Mouse (Mus musculus) testis, postnatal 10 days (tissue): ENCODE measurements around the gene Magi2.
"Not testable (repeated sequence)": the region's sequence is repeated elsewhere in the genome, so short reads cannot be mapped to it uniquely, and the experiment has no call there.

ENCODE experiments used
- DNase-seq: peaks from one replicate; pipeline ENCODE4 v3.0.0; 2021; ENCODE audit warnings: low spot score

Magi2 gene

DNA sequence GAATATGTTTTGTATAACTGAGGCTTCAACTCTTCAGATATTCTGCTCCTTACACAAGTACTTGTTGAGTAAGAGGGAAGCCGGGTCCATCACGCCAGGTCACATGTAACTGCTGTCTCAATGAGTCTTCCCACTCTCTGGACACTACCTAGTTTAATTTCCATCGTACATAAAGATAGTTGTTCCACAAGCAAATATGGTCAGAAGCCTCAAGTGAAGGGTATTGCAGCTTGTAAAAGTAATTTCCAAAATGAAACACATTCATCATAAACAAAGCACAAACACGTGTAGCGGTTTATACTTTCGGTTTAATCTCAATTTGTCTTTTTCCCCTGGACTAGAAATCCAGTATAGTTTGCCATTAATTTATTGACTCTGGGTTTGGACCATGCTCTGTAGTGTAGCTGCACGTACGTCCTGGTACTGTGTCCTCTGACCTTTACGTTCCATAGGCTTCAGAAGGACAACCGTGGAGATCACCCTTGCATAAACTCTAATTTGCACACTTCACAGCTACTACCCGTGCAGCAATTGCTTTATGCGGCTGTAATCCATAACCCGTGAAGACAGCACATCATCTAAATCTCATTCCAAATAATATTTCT lies 1477.2 kb downstream of the Magi2 start:
- no peak for DNase-seq

DNA sequence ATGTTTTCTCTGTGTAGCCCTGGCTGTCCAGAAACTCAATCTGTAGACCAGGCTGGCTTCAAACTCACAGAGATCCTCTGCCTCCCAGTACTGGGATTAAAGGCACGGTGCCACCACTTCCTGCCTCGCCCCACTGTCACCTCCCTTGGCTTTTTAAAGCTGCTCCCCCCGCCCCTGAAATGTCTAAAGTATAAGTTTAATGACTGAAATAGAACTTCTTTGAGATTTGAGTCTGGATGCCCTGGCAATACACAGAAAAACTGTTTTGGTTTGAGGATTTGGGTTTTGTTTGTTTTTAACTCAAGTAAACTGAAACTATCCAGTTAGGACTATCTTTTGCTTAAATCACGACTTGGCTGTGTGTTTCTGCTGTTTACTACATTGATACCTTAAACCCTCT lies 1478.0 kb downstream of the Magi2 start:
- DNase-seq, result no peak

DNA sequence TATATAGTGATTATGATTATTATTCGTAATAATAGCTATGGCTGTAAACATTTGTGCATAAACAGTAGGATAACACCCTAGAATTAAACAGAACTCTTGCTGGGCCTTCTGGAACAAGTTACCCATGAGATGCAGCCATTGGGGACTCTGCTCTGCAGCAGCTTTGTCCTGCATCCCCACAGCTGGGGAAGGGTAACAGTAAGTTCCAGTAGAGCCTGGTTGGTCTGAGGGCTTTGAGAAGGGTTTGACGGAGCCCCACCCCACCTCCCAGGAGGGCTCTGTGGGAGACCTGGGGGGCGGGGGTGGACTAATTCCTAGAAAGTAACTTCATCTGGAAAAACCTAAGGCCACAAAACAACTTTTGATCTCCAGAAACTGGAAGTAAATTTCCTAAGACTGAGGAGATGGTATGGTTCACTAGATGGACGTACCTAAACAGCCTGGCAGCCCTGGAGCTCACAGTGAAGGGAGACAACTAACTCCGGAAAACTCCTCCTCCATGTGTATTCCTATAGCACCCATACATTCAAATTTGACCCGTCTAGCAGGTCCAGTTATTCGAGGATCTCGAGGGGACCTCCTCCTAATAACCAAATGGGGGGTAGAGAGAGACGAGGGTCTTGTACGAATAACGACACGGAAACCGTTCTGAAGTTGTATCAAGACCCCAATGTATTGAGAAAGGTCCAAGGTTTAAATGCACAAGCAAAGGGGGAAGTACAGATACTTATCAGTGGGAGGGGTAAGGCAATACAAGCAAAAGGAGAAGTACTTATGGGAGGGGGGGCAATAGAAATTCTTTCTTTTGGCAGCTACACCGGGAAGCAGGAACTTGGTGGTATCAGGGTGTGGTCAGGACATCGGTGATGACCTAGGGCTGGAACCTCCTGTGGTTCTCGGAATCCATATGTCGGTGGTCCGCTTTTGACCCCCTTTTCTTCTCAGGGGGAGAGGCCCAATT lies 1479.8 kb downstream of the Magi2 start:
- not testable (repeated sequence) for DNase-seq

DNA sequence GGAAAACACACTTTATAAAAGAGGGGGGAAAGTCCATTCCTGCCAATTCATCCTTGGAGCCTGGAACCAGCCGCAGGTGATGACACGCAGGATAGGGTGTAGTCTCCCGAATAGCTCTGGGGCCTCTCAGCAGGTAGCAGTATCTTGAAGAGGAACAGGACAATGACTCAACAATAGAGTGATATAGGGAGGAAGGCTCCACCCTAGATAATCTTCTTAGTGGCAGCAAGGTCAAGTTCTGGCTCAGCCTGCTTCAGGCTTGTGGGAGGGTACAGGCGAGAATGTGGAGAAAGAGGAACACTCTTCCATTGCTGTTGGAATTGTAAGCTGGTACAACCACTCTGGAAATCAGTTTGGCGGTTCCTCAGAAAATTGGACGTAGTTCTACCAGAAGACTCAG lies 1484.0 kb downstream of the Magi2 start:
- DNase-seq, result not testable (repeated sequence)

DNA sequence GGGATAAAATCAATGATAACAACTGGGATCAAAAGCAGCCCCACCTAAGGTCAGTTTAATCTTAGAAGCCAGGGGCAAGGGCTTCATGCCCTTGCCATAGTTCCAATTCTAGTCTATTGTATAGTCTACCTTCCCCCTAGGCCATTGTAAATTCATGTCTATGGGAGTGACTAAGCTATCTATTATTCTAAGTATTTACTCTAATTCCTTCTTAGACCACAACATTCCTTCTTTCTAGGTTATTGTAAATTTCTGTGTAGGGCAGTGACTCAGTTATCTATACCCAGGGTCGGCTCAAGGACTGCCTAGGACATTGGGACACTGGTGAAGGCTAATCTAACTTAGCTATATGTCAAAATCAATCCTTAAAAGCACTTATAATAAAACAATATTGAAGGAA lies 1487.8 kb downstream of the Magi2 start:
- DNase-seq, result not testable (repeated sequence)

DNA sequence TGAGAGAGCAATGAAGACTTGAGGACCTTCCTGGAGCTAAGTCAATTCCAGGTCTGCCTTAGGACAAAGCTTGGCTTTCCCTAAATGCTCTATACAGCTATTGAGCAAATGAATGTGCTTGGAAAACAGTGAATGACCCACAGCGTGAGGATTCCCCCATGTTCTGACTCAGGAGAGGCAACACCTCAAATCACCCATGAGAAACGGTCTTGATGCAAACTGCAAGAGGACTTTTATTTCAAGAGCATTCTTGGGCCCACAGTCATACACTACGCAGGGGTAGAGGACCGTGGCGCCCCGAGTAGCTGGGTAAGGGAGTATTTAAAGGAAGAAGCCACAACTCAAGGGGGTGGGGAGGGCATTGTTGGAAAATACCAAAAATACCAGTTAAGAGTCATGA lies 1489.1 kb downstream of the Magi2 start:
- DNase-seq, result not testable (repeated sequence)

DNA sequence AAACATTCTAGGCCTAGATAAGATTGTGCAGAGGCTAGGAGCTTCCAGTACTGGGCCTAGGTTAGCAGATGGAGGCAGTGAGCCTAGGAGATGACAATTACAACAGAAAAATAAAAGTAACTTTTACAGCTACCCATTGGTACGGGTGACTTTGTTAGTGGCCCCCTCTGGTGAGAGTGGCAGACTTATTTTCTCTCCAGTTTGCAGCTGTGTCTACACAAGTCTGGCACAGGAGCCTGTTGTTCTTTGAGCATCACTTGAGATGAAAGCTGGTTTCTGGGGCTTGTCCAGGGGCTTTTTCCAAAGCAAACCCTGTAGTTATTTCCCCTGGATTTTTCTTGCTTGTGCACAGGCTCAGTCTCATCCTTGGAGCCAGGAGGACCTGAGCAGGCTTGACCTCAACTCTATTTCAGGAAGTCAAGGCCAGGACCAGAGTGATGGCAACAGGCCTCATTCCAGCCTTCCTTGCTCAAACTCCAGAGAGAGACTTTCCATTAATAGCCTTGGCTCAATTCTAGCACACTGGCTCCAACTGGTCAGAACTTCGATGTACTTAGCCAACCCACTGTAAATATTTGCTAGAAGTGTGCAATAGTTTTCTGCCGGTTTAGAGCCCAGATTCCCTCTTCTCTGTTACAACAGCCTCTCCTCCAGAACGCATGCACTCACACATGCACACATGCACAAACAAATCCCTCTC lies 1493.5 kb downstream of the Magi2 start:
- DNase-seq, result no peak

DNA sequence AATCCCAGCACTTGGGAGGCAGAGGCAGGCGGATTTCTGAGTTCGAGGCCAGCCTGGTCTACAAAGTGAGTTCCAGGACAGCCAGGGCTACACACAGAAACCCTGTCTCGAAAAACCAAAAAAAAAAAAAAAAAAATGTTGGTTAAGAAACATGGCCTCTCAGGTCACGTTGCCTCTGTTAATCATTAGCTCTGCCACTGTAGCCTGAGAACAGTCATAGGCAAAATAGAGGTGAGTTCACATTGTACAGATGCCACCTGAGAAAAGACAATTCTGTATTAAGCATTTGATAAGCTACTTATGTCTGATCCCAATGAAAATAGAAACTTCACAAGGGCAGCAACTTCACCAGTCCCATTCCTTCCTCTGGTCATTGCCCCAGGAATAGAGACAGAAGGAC lies 1496.4 kb downstream of the Magi2 start:
- DNase-seq, result not testable (repeated sequence)

DNA sequence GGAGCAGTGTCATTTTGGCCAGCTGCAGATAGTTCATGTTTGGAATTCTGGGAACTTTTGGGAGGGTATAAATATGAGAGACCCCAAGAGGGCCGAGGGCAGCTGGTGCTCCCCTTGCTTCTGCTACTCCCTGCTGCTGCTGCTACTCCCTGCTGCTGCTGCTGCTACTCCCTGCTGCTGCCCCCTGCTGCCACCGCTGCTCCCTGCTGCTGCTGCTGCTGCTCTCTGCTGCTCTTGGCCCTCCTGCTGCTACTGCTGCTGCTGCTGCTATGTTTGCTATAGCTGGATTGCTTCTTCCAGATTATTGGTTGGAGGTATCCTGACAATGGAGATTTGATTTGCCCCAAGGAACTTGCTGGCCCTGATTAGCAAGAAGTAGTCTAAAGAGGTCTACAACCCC lies 1512.0 kb downstream of the Magi2 start:
- no peak for DNase-seq

DNA sequence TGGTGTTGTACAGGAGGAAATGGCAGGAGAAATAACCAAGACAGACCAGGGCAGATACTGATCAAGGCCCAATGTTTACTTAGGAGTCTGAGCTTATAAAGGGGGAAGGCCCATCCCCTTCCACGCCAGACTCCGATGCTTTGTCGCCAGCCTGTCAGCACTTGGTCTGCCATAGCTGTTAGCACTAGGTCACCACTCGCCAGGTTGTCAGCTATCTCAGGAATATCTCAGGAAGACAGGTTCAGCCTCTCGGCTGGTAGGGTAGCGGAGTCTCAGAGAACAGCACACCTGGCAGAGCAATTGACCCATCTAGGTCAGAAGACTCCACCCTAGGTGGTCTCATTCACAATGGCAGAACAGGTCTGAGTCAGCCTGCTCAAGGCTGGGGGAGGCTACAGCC lies 1514.4 kb downstream of the Magi2 start:
- no peak for DNase-seq

DNA sequence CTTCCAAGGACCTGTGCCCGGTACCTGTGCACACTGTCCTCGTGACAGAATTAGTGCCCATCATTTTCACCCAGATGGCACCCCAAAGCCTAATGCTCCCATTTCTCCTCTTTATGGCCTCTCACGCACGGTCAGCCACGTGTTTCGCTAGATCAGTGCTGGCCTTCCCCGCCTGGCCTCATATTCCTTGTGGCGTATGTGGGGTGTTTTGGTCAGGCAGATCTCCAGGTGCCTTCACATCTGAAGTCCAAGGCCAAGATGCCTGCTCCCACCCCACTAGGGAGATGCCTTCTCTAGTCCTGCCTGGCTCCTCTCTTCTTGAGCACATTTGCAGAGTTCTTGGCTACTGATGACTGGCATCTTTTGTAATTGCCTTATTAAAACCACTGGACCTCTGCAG lies 1515.1 kb downstream of the Magi2 start:
- no peak for DNase-seq

DNA sequence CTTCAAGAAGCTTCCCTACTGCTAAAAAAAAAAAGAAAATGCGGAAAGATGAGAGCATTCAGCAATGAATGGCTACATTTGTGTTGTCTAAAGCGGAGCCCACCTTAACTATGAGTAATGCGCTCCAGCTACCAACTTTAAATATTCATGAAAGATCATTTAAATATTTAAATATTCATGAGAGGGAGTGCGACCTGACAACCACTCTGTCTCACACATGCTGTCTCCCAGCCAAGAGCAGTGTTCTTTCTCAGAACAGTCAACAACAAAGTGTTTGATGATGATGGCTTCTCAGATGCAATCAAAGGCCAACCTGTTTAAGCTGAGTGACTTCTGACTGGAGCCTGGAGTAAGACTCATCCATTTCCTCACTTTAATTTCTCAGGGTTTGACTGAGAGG lies 1521.3 kb downstream of the Magi2 start:
- no peak for DNase-seq

DNA sequence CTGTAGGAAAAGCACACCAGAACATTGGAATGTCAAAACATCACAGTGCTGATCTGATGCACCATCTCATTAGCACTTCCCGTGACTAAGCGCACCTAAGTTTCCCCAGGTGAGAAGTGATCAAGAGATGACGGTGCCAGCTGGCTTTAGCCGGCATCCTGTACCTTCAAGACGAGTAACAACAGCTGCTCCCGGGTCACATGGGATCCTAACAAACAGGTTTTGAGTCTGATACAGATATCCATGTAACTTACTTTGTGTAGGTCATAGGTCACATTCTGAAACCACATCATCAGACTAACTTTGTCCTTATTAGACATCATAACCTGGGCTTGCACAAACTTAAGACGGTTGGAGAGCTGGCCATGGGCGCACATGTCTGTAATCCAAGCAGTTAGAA lies 1522.0 kb downstream of the Magi2 start:
- no peak for DNase-seq

DNA sequence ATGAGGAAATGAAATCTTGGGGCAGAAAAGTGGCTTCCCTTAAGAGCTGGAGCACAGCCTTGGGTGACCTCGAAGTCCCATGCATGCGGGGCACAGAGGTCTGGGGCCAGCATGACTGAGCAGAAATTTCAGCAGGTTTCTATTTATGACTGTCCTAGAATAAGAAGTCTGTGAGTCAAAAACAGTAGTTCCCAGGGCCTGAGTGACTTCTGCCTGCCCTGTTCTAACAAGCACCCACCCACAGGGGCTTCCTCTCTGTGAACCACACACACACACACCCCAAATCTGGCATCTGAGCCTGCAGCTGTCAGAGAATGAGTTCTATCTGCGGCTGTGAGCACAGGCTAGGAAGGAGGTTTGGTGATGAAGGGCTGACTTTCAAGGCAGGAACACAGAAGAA lies 1522.7 kb downstream of the Magi2 start:
- no peak for DNase-seq

DNA sequence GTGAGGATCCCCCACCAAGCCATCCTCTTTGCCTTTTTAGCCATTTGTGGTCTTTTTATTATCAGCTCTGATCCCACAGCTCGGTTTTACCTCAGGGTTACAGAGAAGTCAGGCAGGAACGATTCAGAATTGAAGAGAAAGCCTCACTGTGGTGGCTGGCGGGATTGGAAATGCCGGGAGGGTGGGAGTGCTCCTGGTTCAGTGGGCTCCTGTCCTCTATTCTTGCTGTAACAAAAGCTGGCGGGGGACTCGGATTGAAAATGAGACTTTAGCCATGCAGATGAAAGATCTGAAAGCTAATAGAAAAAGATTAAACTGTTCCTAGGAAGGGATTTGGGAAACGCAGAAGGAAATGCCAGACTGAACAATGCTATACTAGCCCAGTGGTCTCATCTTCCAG lies 1524.2 kb downstream of the Magi2 start:
- DNase-seq, result no peak

DNA sequence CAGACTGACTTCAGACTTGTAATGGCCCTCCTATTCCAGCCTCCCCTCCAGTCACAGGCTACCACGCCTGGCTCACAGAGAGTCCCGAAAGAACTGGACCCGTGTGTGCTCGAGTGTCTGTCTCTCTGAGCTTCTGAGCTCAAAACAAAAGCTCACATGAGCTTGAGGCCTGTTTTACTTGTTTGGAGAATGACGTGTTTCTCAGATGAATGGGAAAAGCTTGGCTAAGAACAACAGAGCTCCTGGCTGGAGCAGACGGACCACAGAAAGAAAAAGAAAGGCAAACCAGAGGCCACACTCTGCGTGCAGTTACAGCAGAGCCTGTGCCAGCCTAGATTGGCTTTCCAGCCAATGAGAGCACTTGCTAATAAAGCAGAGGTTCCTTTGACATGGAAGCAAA lies 1524.9 kb downstream of the Magi2 start:
- no peak for DNase-seq

DNA sequence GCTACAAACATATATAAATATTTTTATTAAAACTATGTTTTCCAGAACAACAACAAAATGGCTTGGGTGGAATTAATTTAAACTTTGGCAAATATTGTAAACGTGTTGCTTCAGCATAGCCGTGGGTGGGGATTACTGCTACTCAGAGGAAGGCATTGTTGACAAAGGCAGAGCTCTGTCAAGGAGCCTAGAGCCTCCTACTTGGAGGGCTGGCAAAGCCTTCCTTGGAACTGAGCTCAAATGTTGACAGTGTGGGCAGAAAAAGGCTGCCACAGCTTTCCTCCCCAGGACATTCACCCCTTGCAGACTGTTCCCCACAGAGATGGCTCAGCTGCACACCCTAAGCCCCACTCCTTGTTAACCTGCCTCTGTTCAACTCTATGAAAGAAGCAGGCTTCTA lies 1526.3 kb downstream of the Magi2 start:
- no peak for DNase-seq

DNA sequence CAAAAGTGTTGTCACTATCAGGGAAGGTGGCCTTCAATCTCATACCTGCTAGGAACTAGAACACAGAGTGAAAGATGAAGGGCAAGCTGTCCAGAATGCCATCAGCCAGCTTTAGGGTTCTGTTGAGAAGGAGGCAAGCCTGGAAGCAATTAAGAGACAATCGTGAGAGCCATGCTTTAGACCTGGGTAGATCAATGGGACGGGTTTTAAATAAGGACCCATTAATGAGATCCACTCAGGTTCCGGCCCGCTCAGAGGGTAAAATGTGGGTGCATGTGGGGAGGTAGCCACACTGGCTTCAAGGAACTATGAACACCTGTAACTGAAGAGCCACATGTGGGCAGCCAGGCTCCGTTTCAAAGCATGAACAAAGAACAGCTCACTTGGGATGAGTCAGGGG lies 1527.1 kb downstream of the Magi2 start:
- DNase-seq, result no peak
